Mouse (Mus musculus) right cerebral cortex, postnatal 14 days (tissue): Measurements from ENCODE around the gene Atp6v0c.
"Not testable (repeated sequence)": the region's sequence is repeated elsewhere in the genome, so short reads cannot be mapped to it uniquely, and the experiment has no call there.

Source experiments
- DNase-seq: peaks from one replicate; pipeline ENCODE4 v3.0.0; 2022

Gene Atp6v0c

DNA sequence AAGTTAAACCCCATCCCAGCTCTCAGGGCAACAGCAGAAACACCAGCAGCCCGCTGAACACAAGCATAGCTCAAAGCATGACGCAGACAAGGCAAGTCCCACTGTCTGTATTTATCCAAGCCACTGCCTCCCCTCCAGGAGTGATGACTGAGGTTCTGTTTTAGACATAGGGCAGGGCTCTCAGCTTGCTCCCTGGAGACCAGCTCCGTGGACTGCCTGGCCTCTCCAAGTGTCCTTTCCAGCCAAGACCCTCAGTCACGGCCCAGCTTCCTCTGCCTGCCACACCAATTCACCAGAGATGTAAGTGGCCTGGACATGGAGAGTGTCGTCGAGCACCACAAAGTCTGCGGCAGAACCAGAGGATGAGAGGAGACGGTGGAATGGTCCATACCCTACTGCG, 13.8 kb downstream of the Atp6v0c start:
- no peak for DNase-seq

DNA sequence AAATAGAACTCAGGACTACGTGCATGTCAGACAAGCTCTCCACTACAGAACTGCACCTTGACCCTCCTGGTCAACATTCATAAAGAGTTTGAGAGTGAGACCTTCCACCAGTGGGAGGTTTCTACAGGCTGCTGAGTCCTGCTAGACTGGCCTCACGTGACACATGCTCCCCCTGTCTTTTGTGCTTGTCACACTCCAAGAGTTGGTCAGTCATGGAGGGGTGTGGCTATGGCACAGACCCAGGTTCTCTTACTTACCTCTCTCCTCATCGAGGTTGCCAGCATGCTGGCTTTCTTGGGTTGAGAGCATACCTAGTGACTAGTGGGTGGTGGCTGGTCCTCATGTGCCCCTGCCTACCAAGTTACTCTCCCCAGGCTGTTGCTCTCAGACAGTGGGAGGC, 15.0 kb downstream of the Atp6v0c start:
- DNase-seq, result no peak

DNA sequence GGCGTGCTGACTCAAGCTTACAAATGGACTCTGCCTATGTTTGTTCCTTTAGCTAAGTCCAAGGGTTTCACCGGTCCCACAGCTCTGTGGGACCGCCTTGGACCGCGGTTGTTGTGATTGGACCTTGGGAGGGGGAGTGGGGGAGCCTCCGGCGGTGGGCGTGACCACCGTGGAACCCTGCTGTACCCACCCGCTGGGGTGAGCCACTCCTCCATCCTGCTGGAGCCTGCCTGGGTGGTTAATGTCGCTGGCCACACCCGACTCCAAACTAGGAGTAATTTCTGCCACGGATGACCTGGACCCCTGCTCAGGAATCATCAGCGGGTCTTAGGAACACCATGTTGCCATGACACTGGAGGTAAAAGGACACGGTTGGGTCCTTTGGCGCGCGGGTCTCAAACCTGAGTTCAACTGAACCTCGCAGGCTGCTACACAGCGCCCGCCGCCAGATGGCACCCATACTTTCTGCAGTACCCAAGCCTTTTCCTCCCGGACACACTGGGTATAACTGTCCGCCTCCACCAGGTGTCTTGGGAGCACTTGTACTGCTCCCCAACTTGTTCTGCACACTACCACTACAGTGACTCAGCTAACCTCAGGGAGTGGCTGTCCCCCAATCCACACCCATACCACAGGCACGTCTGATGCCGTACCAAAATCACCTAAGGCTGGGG, 17.5 kb downstream of the Atp6v0c start:
- peak; percentile 80 for DNase-seq

DNA sequence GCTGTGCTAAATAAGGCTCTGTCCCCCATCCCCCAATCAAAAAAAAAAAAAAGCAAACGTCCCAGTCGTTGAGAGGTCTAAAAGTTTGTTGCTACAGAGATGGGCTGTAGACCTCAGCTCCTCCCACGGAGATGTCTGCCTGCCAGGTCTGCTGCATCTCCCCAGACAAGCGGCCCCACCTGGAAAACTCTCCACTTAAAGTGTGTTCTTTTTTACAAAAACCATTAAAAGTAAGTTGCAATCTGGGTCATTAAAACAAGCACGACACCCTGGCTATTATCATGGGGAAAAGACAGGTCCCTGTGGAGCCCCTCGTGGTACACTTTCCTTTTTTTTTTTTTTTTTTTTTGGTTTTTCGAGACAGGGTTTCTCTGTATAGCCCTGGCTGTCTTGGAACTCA, 18.1 kb downstream of the Atp6v0c start:
- no peak for DNase-seq

DNA sequence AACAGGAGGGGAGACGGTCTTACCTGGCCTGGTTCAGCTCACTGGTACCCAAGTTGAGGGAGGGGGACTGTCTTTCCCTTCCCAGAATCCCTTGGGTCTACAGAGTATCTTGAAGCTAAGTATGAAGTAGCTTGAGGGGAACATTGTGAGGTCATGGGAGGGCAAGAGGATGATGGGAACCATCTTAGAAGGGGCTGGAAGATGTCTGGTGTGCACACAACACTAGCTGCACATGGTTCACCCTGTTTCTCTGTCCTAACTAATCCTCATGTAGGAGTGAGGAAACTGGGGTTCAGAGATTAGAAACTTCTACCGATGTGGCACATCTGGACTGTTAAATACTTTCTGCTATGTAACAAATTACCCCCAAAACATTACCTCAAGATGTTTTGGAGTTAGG, 18.7 kb downstream of the Atp6v0c start, which contains the start of gene Pdpk1:
Gene Pdpk1 (minus strand): TSS at position 101 of the 400 bp plus-strand sequence.
- no peak for DNase-seq

DNA sequence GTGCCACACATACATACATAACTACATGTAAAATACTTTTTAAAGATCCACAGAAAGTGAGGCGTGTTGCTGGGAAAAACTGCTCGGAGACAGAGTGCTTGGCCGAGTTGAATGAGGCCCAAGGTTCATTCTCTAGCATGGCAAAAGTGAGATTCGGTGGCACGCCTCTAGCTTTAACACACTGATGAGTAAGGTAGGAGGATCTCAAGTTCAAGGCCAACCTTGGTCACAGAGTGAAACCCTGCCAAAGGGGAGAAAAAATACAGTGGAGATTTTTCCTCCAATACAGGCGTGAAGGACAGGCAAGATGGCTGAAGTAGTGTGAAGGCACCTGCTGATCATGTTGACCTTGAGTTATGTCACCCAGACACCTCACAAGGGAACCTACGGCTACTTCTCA, 20.1 kb downstream of the Atp6v0c start:
- no peak for DNase-seq

DNA sequence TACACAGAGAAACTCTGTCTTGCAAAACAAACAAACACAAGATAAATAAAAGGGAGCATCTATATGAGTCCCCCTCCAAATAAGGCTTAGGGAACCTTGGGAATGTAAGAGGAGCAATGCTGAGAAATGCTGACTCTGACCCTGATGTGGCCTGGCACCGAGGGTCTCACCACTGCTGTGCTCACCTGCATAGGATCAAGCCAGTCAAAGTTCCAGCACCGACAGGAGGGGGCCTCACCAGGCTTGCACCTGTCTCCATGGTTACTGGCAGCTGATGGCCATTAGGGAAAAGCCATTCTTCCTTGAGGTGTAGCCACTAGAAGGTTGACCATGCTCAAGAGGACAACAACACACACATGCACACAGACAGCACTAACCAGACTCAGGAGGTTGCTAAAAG, 26.6 kb downstream of the Atp6v0c start:
- no peak for DNase-seq

DNA sequence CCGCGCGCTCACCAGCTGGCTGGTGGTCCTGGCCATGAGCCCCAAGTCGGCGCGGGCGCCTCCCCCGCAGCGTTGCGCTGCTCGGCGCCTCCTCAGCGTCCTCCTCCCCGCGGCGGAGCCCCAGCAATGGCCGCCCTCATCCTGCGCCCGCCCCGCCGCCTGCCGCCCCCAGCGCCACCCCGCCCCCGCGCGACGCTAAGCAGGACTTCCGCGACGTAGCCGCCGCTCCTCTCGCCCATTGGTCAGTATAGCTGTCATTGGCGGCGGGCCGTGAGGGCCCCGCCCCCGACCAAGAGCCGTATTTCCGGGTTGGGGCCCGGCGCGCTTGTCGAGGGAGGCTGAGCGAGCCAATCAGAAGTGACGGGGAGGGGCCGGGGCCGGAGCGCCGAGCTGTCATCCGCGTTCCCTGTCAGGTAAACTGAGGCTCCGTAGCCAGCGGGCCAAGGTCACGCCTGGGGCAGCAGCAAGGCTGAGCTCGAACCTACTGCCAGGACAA, 28.0 kb downstream of the Atp6v0c start:
- DNase-seq, result peak; percentile 96

DNA sequence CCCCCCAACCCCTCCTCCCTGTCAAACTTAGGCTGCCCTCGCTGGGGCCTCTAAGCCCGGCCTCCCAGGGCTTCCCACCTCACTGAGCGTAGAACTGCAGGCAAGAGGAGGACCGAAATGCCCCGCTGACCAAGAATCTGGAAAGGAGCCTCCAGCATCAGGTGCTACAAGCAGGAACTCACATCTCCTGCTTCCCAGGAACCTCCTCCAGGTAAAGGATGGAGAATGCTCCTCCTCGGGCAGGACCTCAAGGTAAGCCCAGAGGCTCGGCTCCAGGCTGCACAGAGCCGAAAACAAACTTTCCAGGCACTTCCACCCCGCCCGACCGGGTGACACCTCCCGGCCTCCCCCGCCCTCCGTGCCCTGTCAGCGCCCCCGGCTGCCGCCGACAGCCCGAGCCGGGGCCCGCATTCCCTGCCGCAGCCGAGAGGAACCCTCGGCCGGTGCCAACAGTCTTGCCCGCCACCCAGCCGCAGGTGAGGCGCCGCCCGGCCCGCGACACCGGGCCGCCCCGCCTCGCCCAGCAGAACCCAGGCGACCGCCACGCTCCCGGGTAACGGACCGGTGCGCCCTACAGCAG, 28.6 kb downstream of the Atp6v0c start:
- DNase-seq, result no peak

DNA sequence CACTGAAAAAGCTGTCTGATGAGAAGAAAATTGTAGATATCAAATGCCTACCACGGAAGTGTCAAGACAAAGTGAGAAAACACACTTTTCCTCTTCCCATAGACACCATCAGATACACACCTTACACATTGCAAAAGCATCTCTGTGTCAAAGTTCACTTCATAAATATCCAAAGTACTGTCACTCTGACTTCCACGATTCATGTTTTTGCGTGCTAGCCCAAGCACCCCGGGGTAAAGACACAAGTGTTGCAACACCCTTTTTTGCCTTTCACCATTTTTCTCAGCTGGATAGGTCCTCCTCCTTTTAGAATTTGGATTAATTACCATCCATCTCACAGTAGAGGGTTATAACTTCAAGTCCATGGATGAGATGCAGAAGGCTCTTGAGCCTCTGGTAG, 29.5 kb downstream of the Atp6v0c start:
- DNase-seq, result no peak

DNA sequence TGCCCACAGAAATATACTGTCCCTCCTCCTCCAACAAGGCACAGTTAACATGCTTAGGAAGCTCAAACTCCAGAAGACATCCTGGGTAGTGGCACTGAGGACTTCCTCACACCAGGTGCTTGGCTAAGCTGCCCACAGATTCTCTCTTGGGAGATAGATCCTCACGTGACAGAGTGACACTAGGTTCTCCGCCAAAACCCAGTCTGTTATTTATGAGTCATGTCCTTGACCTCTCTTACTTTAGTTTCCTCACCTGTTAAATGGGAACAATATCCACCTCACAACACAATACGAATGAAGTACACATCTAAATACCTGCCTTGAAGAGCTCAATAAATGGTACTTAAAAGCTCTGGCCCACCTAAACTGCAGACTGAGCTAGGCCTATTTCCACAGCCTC, 30.2 kb downstream of the Atp6v0c start:
- DNase-seq, result no peak

DNA sequence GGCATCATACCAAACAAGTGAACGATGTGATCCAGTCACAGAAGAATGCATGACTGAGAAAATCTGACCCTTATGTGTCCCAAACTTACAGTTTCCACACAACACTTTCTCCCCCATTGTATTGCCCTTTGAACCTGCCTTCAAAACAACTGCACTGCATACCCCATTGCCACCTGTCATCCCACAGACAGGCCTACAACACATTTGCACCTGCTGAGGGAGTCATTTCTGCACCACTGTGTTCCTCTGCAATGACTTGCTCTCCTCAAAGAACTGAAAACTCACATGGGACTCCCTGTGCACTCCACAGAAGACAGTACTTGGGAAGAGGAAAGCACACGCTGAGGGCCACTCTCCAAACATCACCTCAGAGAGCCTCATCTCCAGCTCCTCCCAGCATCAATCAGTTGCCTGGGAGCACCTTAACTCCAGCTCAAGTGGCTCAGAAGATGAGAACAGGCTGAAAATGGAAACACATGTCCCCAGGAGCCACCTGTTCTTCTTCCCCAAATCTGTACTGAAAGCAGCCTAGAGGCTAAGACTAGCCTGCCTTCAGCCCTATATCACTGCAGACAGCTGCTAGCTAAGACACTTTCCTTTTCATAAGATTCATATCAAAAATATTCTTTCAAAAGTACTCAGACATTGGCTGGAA, 32.1 kb downstream of the Atp6v0c start:
- DNase-seq, result no peak

DNA sequence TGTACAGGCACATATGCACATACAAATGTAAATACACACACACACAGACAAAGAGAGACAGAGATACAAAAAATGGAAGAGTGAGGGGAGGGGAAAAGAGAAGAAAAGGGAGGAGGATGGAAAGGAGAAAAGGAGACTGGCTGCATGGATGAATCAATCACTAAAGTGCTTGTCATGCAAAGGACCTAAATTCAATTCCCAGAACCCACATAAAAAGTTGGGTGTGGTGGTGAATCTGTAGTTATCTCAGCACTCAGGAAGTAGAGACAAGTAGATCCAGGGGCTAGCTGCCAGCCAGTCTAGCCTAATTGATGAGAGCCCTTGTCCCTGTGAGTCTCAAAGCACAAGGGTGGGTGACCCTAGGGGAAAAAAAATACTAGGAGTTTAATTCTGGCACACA, 35.4 kb downstream of the Atp6v0c start:
- no peak for DNase-seq

DNA sequence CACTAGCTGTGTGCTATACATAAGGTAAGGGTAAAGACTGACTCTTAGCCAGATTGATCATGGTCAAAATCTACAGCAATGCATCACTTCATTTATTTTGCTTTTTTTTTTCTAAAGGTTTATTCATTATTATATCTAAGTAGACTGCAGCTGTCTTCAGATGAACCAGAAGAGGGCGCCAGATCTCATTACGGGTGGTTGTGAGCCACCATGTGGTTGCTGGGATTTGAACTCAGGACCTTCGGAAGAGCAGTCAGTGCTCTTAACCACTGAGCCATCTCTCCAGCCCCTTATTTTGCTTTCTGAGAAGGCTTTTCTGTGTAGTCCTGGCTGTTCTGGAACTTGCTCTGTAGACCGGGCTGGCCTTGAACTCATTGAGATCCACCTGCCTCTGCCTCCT, 36.6 kb downstream of the Atp6v0c start:
- not testable (repeated sequence) for DNase-seq

DNA sequence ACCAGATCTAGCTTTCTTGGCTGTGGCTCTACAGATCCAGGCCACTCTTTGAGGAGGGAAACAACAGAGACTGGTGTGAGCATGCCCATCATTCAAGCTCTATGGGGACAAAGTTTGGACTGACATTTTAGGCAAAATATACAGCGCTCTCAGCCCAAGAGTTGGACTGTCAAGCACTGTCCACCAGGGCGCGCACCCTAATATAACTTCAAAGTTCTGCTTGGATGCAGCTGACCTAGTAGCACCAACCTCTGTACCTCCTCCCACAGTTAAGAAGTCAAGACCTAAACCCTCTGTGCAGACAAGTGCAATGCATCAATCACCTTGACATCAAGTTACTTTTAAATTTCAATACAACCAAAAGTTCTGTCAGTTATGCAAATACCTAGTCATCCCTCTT, 37.9 kb downstream of the Atp6v0c start:
- DNase-seq, result no peak

DNA sequence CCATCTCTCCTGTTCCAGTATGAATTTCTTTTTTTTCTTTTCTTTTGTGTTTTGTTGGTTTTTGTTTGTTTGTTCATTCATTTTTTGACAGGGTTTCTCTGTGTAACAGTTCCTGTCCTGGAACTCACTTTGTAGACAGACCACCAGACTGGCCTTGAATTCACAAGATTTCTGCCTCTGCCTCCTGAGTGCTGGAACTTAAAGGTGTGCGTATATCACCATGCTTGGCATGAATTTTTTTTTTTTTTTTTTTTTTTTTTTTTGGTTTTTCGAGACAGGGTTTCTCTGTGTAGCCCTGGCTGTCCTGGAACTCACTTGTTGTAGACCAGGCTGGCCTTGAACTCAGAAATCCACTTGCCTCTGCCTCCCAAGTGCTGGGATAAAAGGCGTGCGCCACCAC, 40.3 kb downstream of the Atp6v0c start:
- not testable (repeated sequence) for DNase-seq

DNA sequence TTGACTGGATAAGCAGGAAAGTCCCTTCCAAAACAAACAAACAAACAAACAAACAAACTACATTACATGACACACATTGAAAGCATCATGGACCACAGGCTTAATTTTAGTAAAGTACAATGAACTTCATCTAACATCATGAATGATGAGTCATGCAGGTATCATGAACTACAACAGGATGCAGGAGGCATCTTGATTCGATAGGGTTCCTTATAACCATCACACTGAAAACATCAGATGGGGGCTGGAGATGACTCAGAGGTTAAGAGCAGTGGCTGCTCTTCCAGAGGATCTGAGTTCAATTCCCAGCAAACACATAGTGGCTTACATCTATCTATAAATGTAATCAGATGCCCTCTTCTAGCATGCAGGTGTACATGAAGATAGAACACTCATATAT, 41.9 kb downstream of the Atp6v0c start:
- DNase-seq, result no peak

DNA sequence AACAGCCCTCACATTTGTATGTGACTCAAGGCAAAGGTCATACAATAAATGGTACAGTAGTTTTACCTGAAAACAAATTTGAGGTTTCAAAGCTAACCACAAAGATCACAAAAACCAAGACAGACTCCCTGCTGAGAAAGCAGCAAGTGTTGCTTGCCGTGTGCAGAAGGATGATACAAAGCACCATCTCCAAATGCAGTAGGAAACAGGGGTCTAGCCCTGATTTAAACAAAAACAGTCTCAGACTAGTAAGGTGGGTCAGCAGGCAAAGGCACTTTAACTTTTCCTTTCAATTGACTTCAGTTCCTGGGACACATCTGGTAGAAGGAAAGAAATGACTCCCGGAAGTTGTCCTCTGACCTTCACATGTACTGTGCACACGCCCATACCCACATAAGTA, 42.7 kb downstream of the Atp6v0c start:
- no peak for DNase-seq

DNA sequence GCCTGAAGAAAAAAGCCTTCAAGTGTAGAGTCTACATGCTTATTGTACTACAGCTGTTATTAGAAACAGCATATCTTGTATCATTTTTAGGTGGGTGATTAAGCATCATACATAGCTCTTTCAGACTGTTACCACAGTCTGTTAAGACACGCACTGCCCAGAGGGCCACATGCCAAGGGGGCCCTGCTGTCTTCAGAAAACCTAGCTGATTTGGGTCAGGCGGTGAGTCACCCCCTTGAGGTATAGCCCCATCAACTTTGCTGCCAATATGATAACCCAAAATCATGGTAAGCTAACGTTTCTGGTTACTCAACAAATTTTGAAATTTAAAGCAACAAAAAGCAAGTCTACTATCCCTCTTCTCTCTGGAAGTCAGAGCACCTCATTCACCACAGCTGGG, 50.1 kb downstream of the Atp6v0c start:
- no peak for DNase-seq
